Mouse (Mus musculus) monocyte, adult 5-6 weeks (primary cell): Measurements from ENCODE around the gene Foxk2. TPM values are rescaled to one million over a fixed set of nuclear protein-coding genes. Genes with fewer than 3 reads are reported as not detected.
A peak's percentile ranks its signal among the peaks of the same experiment; 100 is the strongest.
"Not testable (repeated sequence)": the region's sequence is repeated elsewhere in the genome, so short reads cannot be mapped to it uniquely, and the experiment has no call there.

Experiments
- ATAC-seq: fragments of 153-309, 156-312 bp; replicated peaks from 2 replicates; pipeline ENCODE4 v1.8.0; 2017; ENCODE audit warnings: mild to moderate bottlenecking; ENCODE audit not compliant: low TSS enrichment, insufficient number of reproducible peaks, severe bottlenecking, poor library complexity, low FRiP score
- total RNA-seq: library from RNA; stranded (forward); fragments of 200-1000, 200-491, 200-594 nt; gene quantifications from 3 replicates; pipeline ENCODE4 v1.2.3, GENCODE M21; 2017

The Foxk2 gene
- total RNA-seq, 1 experiment from 2014 or later: 8.5 TPM

- ATAC-seq: 0 out of 2 replicates have a peak, but pooled peaks have one; percentile 10
These were observed 569 bp downstream of the Foxk2 start for GRCm38 (mm10) chr11:121260211-121260906.

GRCm38 (mm10) chr11:121261074-121261473 lies 1.3 kb downstream of the Foxk2 start:
- no peak for ATAC-seq

- ATAC-seq: no peak
These were observed 17.7 kb downstream of the Foxk2 start for GRCm38 (mm10) chr11:121277516-121277915.

- ATAC-seq: no peak
These were observed 18.2 kb downstream of the Foxk2 start for GRCm38 (mm10) chr11:121278011-121278410.

- no peak for ATAC-seq
These were observed 23.1 kb downstream of the Foxk2 start for GRCm38 (mm10) chr11:121282911-121283310.

GRCm38 (mm10) chr11:121289859-121290258 lies 30.1 kb downstream of the Foxk2 start:
- no peak for ATAC-seq

GRCm38 (mm10) chr11:121294771-121295170 lies 35.0 kb downstream of the Foxk2 start:
- ATAC-seq: no peak

GRCm38 (mm10) chr11:121298493-121298892 lies 38.7 kb downstream of the Foxk2 start:
- no peak for ATAC-seq

GRCm38 (mm10) chr11:121300265-121300664 lies 40.5 kb downstream of the Foxk2 start:
- no peak for ATAC-seq

GRCm38 (mm10) chr11:121305371-121305770 lies 45.6 kb downstream of the Foxk2 start:
- ATAC-seq: no peak

- no peak for ATAC-seq
These were observed 46.8 kb downstream of the Foxk2 start for GRCm38 (mm10) chr11:121306608-121307007.

GRCm38 (mm10) chr11:121307712-121308111 lies 47.9 kb downstream of the Foxk2 start:
- not testable (repeated sequence) for ATAC-seq

- ATAC-seq: no peak
These were observed 66.2 kb downstream of the Foxk2 start for GRCm38 (mm10) chr11:121326034-121326433.

GRCm38 (mm10) chr11:121326681-121327080 lies 66.9 kb downstream of the Foxk2 start:
- no peak for ATAC-seq

- 0 out of 2 replicates have a peak, but pooled peaks have one; percentile 13 for ATAC-seq
These were observed 68.4 kb downstream of the Foxk2 start for GRCm38 (mm10) chr11:121328206-121328605.

- ATAC-seq: no peak
These were observed 68.8 kb downstream of the Foxk2 start for GRCm38 (mm10) chr11:121328619-121329018.

GRCm38 (mm10) chr11:121331641-121332040 lies 71.9 kb downstream of the Foxk2 start:
- ATAC-seq: no peak

- no peak for ATAC-seq
These were observed 79.9 kb downstream of the Foxk2 start for GRCm38 (mm10) chr11:121339647-121340046.

- ATAC-seq: no peak
These were observed 80.5 kb downstream of the Foxk2 start for GRCm38 (mm10) chr11:121340287-121340686.

GRCm38 (mm10) chr11:121342423-121342822 lies 82.6 kb downstream of the Foxk2 start:
- ATAC-seq: not testable (repeated sequence)

GRCm38 (mm10) chr11:121347036-121347435 lies 87.2 kb downstream of the Foxk2 start:
- no peak for ATAC-seq
